Mouse (Mus musculus) thymus, postnatal 14 days (tissue): Measurements from ENCODE around the gene Olfr31.

ENCODE experiments used
- DNase-seq: peaks from one replicate; pipeline ENCODE4 v3.0.0; 2021

Gene Olfr31

DNA sequence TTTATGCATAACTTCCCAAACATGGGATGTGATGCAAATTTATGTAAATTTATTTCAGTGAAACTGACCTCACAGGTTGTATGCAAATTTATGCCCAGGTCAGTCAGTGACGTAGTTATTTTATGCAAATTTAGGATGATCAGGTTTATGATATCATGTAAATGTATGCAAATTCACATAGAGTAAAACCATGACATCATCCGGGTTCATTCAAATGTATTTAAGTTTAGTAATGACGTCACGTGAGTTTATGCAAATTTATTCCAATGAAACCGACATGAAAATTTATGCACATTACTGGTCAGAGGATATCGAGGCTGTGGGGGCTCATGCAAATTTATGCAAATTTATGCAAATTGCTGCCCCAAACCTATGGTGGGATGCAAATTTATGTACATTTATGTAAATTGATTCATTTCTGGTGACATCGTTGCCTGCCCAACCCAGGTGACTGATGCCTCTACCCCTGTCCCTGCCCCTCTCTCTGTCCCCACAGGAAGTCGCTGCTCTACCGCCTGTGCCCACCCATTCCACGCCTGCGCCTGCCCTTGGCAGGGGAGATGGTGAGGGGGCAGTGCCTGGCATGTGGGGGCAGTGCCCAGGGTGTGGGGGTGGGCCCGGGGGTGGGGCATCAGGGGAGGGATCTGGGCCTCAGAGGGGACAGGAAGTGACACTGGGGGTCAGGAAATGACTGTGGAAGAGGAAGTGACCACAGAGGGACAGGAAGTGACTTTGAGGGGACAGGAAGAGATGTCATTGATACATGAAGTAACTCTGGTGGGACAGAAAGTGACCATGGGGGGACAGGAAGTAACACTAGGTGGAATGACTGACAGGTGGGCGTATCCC lies 32.1 kb downstream of the Olfr31 start:
- no peak for DNase-seq

DNA sequence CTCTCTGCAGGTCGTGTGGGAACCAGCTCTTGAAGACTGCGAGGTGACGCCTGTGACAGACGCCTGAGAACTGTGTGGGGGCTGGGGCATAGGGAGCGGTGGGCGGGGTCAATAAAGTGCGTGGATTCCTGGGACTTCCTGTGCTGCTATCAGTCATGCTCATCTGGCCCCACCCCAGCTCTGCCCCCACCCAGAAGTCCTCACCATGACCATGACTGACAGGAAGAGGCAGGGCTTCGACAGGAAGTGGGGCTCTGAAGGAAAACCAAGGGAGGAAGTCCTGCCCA lies 32.7 kb downstream of the Olfr31 start:
- no peak for DNase-seq
